Mouse (Mus musculus) CH12.LX (cell line): ENCODE results near the gene Thbs4. TPM values are rescaled to one million over a fixed set of nuclear protein-coding genes. Genes with fewer than 3 reads are reported as not detected.

Source experiments
- DNase-seq: peaks from one replicate; pipeline ENCODE4 v3.0.0-alpha.2; 2013; ENCODE audit errors: extremely low read depth
- H3K27ac ChIP-seq: 2 replicates; pipeline ENCODE4 v1.5.1; 2012; ENCODE audit warnings: low read depth, mild to moderate bottlenecking, control low read depth, moderate library complexity; ENCODE audit not compliant: insufficient read depth
- H3K27me3 ChIP-seq: replicated peaks from 2 replicates; pipeline ENCODE3; 2012; ENCODE audit warnings: inconsistent platforms
- H3K36me3 ChIP-seq, 2 experiments: replicated peaks in 1 of 2; 2 replicates each; pipeline versions ENCODE3 to v1.6.1; 2012; ENCODE audit warnings: inconsistent platforms in 1 of 2, low read length in 1 of 2, mild to moderate bottlenecking in 1 of 2, mixed read lengths in 1 of 2, moderate library complexity in 1 of 2; ENCODE audit not compliant: control insufficient read depth in 1 of 2, insufficient read depth in 1 of 2
- H3K4me1 ChIP-seq, 2 experiments: 2 replicates each; pipeline ENCODE4 v1.6.1; 2012; ENCODE audit warnings: inconsistent platforms in 1 of 2, moderate library complexity in 1 of 2; ENCODE audit not compliant: insufficient read depth in 2 of 2, control insufficient read depth in 1 of 2
- H3K4me2 ChIP-seq: 2 replicates; pipeline ENCODE4 v1.6.1; 2012; ENCODE audit warnings: low read depth, mild to moderate bottlenecking, control low read depth; ENCODE audit not compliant: poor library complexity, insufficient read depth, severe bottlenecking
- H3K4me3 ChIP-seq, 3 experiments: fragments of 150-350 bp in 1 of 3; sonication (generic) in 1 of 3; replicated peaks in 1 of 3; 2 replicates each; pipeline versions ENCODE3 to v1.5.1; 2011 to 2012; ENCODE audit warnings: low read depth in 2 of 3, low read length in 2 of 3, mild to moderate bottlenecking in 2 of 3, moderate library complexity in 2 of 3, control low read depth in 1 of 3, improper control_type of control experiment in 1 of 3, inconsistent platforms in 1 of 3, mixed read lengths in 1 of 3; ENCODE audit not compliant: poor library complexity in 1 of 3
- H3K79me2 ChIP-seq: replicated peaks from 2 replicates; pipeline ENCODE4 v1.6.1; 2012; ENCODE audit warnings: mild to moderate bottlenecking, moderate library complexity; ENCODE audit not compliant: control insufficient read depth, poor library complexity, insufficient read depth, severe bottlenecking; ENCODE audit errors: extremely low read depth
- H3K9ac ChIP-seq: 2 replicates; pipeline ENCODE4 v1.6.1; 2012; ENCODE audit warnings: low read depth, mild to moderate bottlenecking, control low read depth, moderate library complexity; ENCODE audit not compliant: insufficient read depth
- H3K9me3 ChIP-seq: replicated peaks from 2 replicates; pipeline ENCODE3; 2012; ENCODE audit warnings: low read length, inconsistent platforms, mixed read lengths
- CHD1 ChIP-seq: IDR thresholded peaks from 2 replicates; pipeline ENCODE4 v1.6.1; 2012; ENCODE audit warnings: low read depth, low read length, improper control_type of control experiment, inconsistent platforms
- CHD2 ChIP-seq: IDR thresholded peaks from 2 replicates; pipeline ENCODE4 v1.6.1; 2011; ENCODE audit warnings: low read length, improper control_type of control experiment
- CTCF ChIP-seq, 2 experiments: IDR thresholded peaks in 1 of 2; conservative IDR thresholded peaks in 1 of 2; 2 replicates each; pipeline ENCODE4 v1.5.1; 2011 to 2012; ENCODE audit warnings: low read depth in 2 of 2, low read length in 2 of 2, improper control_type of control experiment in 1 of 2, inconsistent platforms in 1 of 2, mild to moderate bottlenecking in 1 of 2, moderate library complexity in 1 of 2
- E2F4 ChIP-seq: IDR thresholded peaks from 2 replicates; pipeline ENCODE4 v1.6.1; 2011; ENCODE audit warnings: low read depth, low read length, improper control_type of control experiment; ENCODE audit not compliant: insufficient replicate concordance
- ELF1 ChIP-seq: IDR thresholded peaks from 2 replicates; pipeline ENCODE4 v1.6.1; 2014; ENCODE audit warnings: low read depth, mild to moderate bottlenecking, inconsistent platforms, low read length, improper control_type of control experiment
- ETS1 ChIP-seq: conservative IDR thresholded peaks from 2 replicates; pipeline ENCODE4 v1.6.1; 2012; ENCODE audit warnings: low read depth, mild to moderate bottlenecking, inconsistent platforms, low read length, improper control_type of control experiment, moderate library complexity
- HCFC1 ChIP-seq: IDR thresholded peaks from 2 replicates; pipeline ENCODE4 v1.6.1; 2012; ENCODE audit warnings: low read depth, mild to moderate bottlenecking, inconsistent platforms, low read length, improper control_type of control experiment
- JUN ChIP-seq: IDR thresholded peaks from 2 replicates; pipeline ENCODE4 v1.6.1; 2011; ENCODE audit warnings: low read depth, mild to moderate bottlenecking, low read length, improper control_type of control experiment, moderate library complexity; ENCODE audit not compliant: insufficient read depth
- JUND ChIP-seq: conservative IDR thresholded peaks from 2 replicates; pipeline ENCODE4 v1.6.1; 2011; ENCODE audit warnings: low read depth, low read length, improper control_type of control experiment
- KAT2A ChIP-seq: IDR thresholded peaks from 2 replicates; pipeline ENCODE4 v1.6.1; 2012; ENCODE audit warnings: low read length, improper control_type of control experiment, inconsistent platforms; ENCODE audit not compliant: insufficient replicate concordance
- MAFK ChIP-seq: IDR thresholded peaks from 2 replicates; pipeline ENCODE4 v1.6.1; 2011; ENCODE audit warnings: low read length, improper control_type of control experiment; ENCODE audit not compliant: insufficient replicate concordance
- MAZ ChIP-seq: IDR thresholded peaks from 2 replicates; pipeline ENCODE4 v1.6.1; 2012; ENCODE audit warnings: low read depth, mild to moderate bottlenecking, inconsistent platforms, low read length, improper control_type of control experiment, moderate library complexity
- MEF2A ChIP-seq: IDR thresholded peaks from 2 replicates; pipeline ENCODE4 v1.6.1; 2014; ENCODE audit warnings: low read depth, mild to moderate bottlenecking, inconsistent platforms, low read length, improper control_type of control experiment, borderline replicate concordance
- MYC ChIP-seq: IDR thresholded peaks from 2 replicates; pipeline ENCODE4 v1.6.1; 2011; ENCODE audit warnings: low read depth, mild to moderate bottlenecking, improper control_type of control experiment, low read length
- NELFE ChIP-seq: IDR thresholded peaks from 2 replicates; pipeline ENCODE4 v1.6.1; 2011; ENCODE audit warnings: low read depth, low read length, improper control_type of control experiment
- PAX5 ChIP-seq: IDR thresholded peaks from 2 replicates; pipeline ENCODE4 v1.6.1; 2012; ENCODE audit warnings: low read length, inconsistent platforms, mixed read lengths
- POLR2AphosphoS2 ChIP-seq: IDR thresholded peaks from 2 replicates; pipeline ENCODE4 v1.6.1; 2011; ENCODE audit warnings: low read depth, low read length, improper control_type of control experiment
- RAD21 ChIP-seq: IDR thresholded peaks from 2 replicates; pipeline ENCODE4 v1.6.1; 2011; ENCODE audit warnings: low read depth, mild to moderate bottlenecking, low read length, improper control_type of control experiment, moderate library complexity
- SIN3A ChIP-seq: IDR thresholded peaks from 2 replicates; pipeline ENCODE4 v1.6.1; 2012; ENCODE audit warnings: low read length, improper control_type of control experiment, inconsistent platforms
- TBP ChIP-seq: conservative IDR thresholded peaks from 2 replicates; pipeline ENCODE4 v1.6.1; 2011; ENCODE audit warnings: low read depth, low read length, improper control_type of control experiment
- TCF12 ChIP-seq: IDR thresholded peaks from 2 replicates; pipeline ENCODE4 v1.6.1; 2014; ENCODE audit warnings: low read depth, mild to moderate bottlenecking, inconsistent platforms, low read length, improper control_type of control experiment
- UBTF ChIP-seq: IDR thresholded peaks from 2 replicates; pipeline ENCODE4 v1.6.1; 2012; ENCODE audit warnings: low read depth, mild to moderate bottlenecking, inconsistent platforms, low read length, improper control_type of control experiment, moderate library complexity
- USF2 ChIP-seq: conservative IDR thresholded peaks from 2 replicates; pipeline ENCODE4 v1.6.1; 2011; ENCODE audit warnings: low read depth, low read length, improper control_type of control experiment
- ZKSCAN1 ChIP-seq: IDR thresholded peaks from 2 replicates; pipeline ENCODE4 v1.6.1; 2012; ENCODE audit warnings: low read depth, inconsistent platforms, low read length, improper control_type of control experiment, borderline replicate concordance
- ZNF384 ChIP-seq: IDR thresholded peaks from 2 replicates; pipeline ENCODE4 v1.6.1; 2012; ENCODE audit warnings: low read depth, low read length, improper control_type of control experiment, inconsistent platforms
- dilution Hi-C: fragments of 300-500 bp; cut with MboI; formaldehyde crosslinking; loops from 2 replicates; pipeline ENCODE4 v1.14.3; 2020; ENCODE audit warnings: low sequenced_read_pairs; ENCODE audit not compliant: extremely low pct_unique_long_range_greater_than_20kb, extremely low pct_ligation_motif_present
- in situ Hi-C: fragments of 300-500 bp; cut with MboI; formaldehyde crosslinking; loops from 3 replicates; pipeline ENCODE4 v1.14.3; 2019; ENCODE audit warnings: low sequenced_read_pairs, low pct_ligation_motif_present, low pct_unique_long_range_greater_than_20kb, mixed read lengths
- polyA plus RNA-seq: library from polyadenylated mRNA; unstranded; fragments of >175 nt; gene quantifications from 2 replicates; pipeline ENCODE4 v1.2.1, GENCODE M21; 2012; ENCODE audit warnings: low read depth; ENCODE audit not compliant: insufficient read length
- total RNA-seq, 2 experiments: library from RNA; depleted of rRNA; stranded (reverse); fragments of 300-350 nt in 1 of 2; fragments of >200 nt in 1 of 2; gene quantifications; 2 replicates each; pipeline ENCODE4 v1.2.3; 2012 to 2014

The Thbs4 gene
- total and polyA plus RNA-seq, 3 experiments, result not detected

- dilution Hi-C loops, result no loop called here
Observed at GRCm38 (mm10) chr13:92765454-92766242, 29.0 kb downstream of the Thbs4 start.

GRCm38 (mm10) chr13:92762322-92762721 is 32.3 kb downstream of the Thbs4 start:
- Histone ChIP-seq H3K9me3 (no peaks in the 10 kb centered on the region), H3K9ac (no peak overlapping the region), H3K27ac (no peak overlapping the region), H3K4me3 (no peak overlapping the region), H3K4me2 (no peak overlapping the region), H3K4me1 (no peaks in the 10 kb centered on the region), H3K79me2 (no peaks in the 10 kb centered on the region), H3K36me3 (no peaks in the 10 kb centered on the region), H3K27me3 (no peaks in the 10 kb centered on the region)
- TF ChIP-seq MYC (no peak), CHD1 (no peak), E2F4 (no peak), RAD21 (no peak), ETS1 (no peak), HCFC1 (no peak), MAFK (no peak), SIN3A (no peak), JUND (no peak), KAT2A (no peak), UBTF (no peak), ELF1 (no peak), MAZ (no peak), TBP (no peak), NELFE (no peak), CTCF (conservative IDR thresholded peaks at IDR 0.05 in 1 of 2, IDR thresholded peaks at IDR 0.05 in 1 of 2; ENCODE audit: low read depth in 2 of 2, low read length in 2 of 2) (no peak)
- DNase-seq, result no peak
- dilution Hi-C loops, result no loop called here
- in situ Hi-C loops, result loop anchor here (25.0 kb wide), 3 partner anchors 500 to 950 kb away; no protein-coding TSS in a partner anchor

More at GRCm38 (mm10) chr13:92765454-92766242, 29.0 kb downstream of the Thbs4 start:
- in situ Hi-C loops, result loop anchor here (25.0 kb wide), 3 partner anchors 497 to 947 kb away; no protein-coding TSS in a partner anchor
- no peaks in the 10 kb centered on the region for H3K27me3 ChIP-seq
- no peak overlapping the region for H3K4me3 ChIP-seq
- H3K4me2 ChIP-seq, result no peak overlapping the region
- no peak for DNase-seq
- no peak for TF ChIP-seq TCF12
- no peak for TF ChIP-seq MEF2A
- TF ChIP-seq CHD1, result no peak
- no peak for TF ChIP-seq NELFE
- TF ChIP-seq CHD2, result no peak
- TF ChIP-seq POLR2AphosphoS2, result no peak
- TF ChIP-seq TBP, result no peak
- TF ChIP-seq SIN3A, result no peak
- TF ChIP-seq JUN, result no peak
- no peak for TF ChIP-seq ZKSCAN1
- no peak for TF ChIP-seq PAX5
- TF ChIP-seq ZNF384, result no peak
- no peak for TF ChIP-seq USF2
- TF ChIP-seq UBTF, result no peak
- TF ChIP-seq E2F4, result no peak
- no peak overlapping the region for H3K27ac ChIP-seq
- H3K9me3 ChIP-seq, result no peaks in the 10 kb centered on the region
- no peaks in the 10 kb centered on the region for H3K36me3 ChIP-seq
- H3K79me2 ChIP-seq, result no peaks in the 10 kb centered on the region
- no peak overlapping the region for H3K9ac ChIP-seq
- H3K4me1 ChIP-seq, result no peaks in the 10 kb centered on the region
